Mouse (Mus musculus): Measurements from ENCODE around the gene Ptpn18. TPM values are rescaled to one million over a fixed set of nuclear protein-coding genes. Genes with fewer than 3 reads are reported as not detected.

The Ptpn18 gene
- total and polyA plus RNA-seq, 3 experiments: 39.1 to 73.3 TPM; not detected in 1

DNA sequence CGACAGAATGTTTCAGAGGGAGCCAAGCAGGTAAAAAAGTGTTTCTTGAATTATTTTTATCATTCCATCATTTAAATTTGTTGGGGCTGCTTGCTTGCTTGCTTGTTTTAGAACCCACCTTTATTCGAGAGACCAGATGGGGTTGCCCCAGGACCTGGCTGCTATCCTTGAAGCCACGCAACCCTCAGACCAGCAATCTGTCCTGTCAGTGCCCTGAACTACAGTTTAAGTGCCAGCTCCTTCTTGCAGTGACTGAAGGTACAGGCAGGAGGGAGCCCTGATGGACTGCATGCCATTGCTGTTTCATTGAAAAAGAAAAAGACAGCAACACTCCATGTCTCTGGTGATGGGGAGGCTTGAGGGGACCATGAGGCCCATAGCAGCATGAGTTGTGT lies 63.3 kb downstream of the Ptpn18 start:
- no peak for DNase-seq (ENCODE audit: low read depth, low spot score)
- Histone ChIP-seq H3K36me3 (ENCODE audit: control insufficient read depth in 1 of 2, insufficient read depth in 2 of 2, low read length in 2 of 2) (no peaks in the 10 kb centered on the region), H3K4me3 (ENCODE audit: control insufficient read depth in 1 of 2, insufficient read depth in 1 of 2, low read depth in 2 of 2, low read length in 2 of 2) (no peak overlapping the region), H3K27ac (ENCODE audit: control insufficient read depth, low read depth, low read length) (no peak overlapping the region), H3K27me3 (ENCODE audit: control insufficient read depth in 1 of 2, insufficient read depth in 2 of 2, low read length in 2 of 2) (peaks cover 0 to 6% of the 10 kb centered on the region in 2 experiments; a peak in 2 of 4 replicates), H3K4me1 (ENCODE audit: control insufficient read depth in 1 of 2, insufficient read depth in 2 of 2, low read length in 2 of 2) (no peaks in the 10 kb centered on the region), H3K9ac (ENCODE audit: control insufficient read depth, low read depth, low read length, poor library complexity, severe bottlenecking) (no peak overlapping the region), H3K79me2 (ENCODE audit: control insufficient read depth, insufficient read depth, low read length, poor library complexity) (no peaks in the 10 kb centered on the region), H3K9me3 (replicated peaks; ENCODE audit: insufficient read depth, low read length) (no peaks in the 10 kb centered on the region)
- no peak for TF ChIP-seq CHD1 (IDR thresholded peaks at IDR 0.05; ENCODE audit: low read depth, low read length)

DNA sequence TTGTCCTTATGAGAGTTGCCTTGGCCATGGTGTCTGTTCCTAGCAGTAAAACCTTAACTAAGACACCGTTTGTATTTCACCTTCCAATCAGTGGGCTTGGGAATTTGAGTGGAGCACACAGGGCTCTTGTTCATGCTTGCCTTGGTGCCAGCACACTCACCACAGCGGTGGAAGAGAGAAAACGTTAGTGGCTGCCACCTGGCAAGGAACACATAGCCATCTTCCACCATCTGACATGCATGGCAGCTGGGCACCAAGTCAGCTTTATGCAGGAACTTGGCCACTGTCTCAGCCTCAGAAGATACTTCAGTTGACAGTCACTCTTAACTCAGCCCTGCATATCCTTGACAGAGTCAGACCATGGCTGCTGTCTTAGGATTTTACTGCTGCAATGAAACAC lies 64.1 kb downstream of the Ptpn18 start:
- TF ChIP-seq NELFE (IDR thresholded peaks at IDR 0.05; ENCODE audit: low read depth, low read length) (no peak), NRF1 (IDR thresholded peaks at IDR 0.05; ENCODE audit: insufficient read depth, low read depth, low read length, poor library complexity, severe bottlenecking) (no peak), TAL1 (IDR thresholded peaks at IDR 0.05; ENCODE audit: low read length) (no peak), ZNF384 (IDR thresholded peaks at IDR 0.05; ENCODE audit: low read depth, low read length) (no peak), MAX (IDR thresholded peaks at IDR 0.05; ENCODE audit: low read length) (no peak), ETS1 (IDR thresholded peaks at IDR 0.05; ENCODE audit: low read depth, low read length) (no peak), EP300 (IDR thresholded peaks at IDR 0.05; ENCODE audit: low read depth in 1 of 2, low read length in 2 of 2) (no peak), MYB (IDR thresholded peaks at IDR 0.05; ENCODE audit: low read depth, low read length) (no peak), RCOR1 (IDR thresholded peaks at IDR 0.05; ENCODE audit: low read depth, low read length) (no peak), CHD1 (IDR thresholded peaks at IDR 0.05; ENCODE audit: low read depth, low read length) (no peak), TCF12 (IDR thresholded peaks at IDR 0.05; ENCODE audit: low read depth, low read length) (no peak)
- Histone ChIP-seq H3K27me3 (ENCODE audit: control insufficient read depth in 1 of 2, insufficient read depth in 2 of 2, low read length in 2 of 2) (peaks cover 0 to 6% of the 10 kb centered on the region in 2 experiments; a peak in 2 of 4 replicates), H3K9ac (ENCODE audit: control insufficient read depth, low read depth, low read length, poor library complexity, severe bottlenecking) (no peak overlapping the region), H3K4me3 (ENCODE audit: control insufficient read depth in 1 of 2, insufficient read depth in 1 of 2, low read depth in 2 of 2, low read length in 2 of 2) (no peak overlapping the region), H3K79me2 (ENCODE audit: control insufficient read depth, insufficient read depth, low read length, poor library complexity) (no peaks in the 10 kb centered on the region), H3K9me3 (replicated peaks; ENCODE audit: insufficient read depth, low read length) (no peaks in the 10 kb centered on the region), H3K36me3 (ENCODE audit: control insufficient read depth in 1 of 2, insufficient read depth in 2 of 2, low read length in 2 of 2) (no peaks in the 10 kb centered on the region), H3K27ac (ENCODE audit: control insufficient read depth, low read depth, low read length) (no peak overlapping the region), H3K4me1 (ENCODE audit: control insufficient read depth in 1 of 2, insufficient read depth in 2 of 2, low read length in 2 of 2) (no peaks in the 10 kb centered on the region)
- no peak for DNase-seq (ENCODE audit: low read depth, low spot score)

Other genes starting within 250 kb of the Ptpn18 start
- 60.9 and 63.4 TPM in 2 replicates for gene Ccdc115, start 20.1 kb upstream of the Ptpn18 start, total RNA-seq (2012; rRNA removed)
- gene Ccdc115, start 20.1 kb upstream of the Ptpn18 start, polyA plus RNA-seq (2012; ENCODE audit: insufficient read depth in 1 of 2, insufficient read length in 2 of 2, low read depth in 1 of 2, low replicate concordance in 2 of 2, missing spikeins in 1 of 2): 10 to 100 TPM in 1 of 2 experiments, not detected in 1; 78.7 TPM
- gene Imp4, start 19.9 kb upstream of the Ptpn18 start, total RNA-seq (2012; rRNA removed): 125 and 137 TPM in 2 replicates
- gene Imp4, start 19.9 kb upstream of the Ptpn18 start, polyA plus RNA-seq (2012; ENCODE audit: insufficient read depth in 1 of 2, insufficient read length in 2 of 2, low read depth in 1 of 2, low replicate concordance in 2 of 2, missing spikeins in 1 of 2): 100 to 1,000 TPM in 1 of 2 experiments, 10 to 100 TPM in 1; 57.8 to 204 TPM
- gene Prss39, start 38.6 kb downstream of the Ptpn18 start, total RNA-seq (2012; rRNA removed): not detected in 2 replicates
- gene Prss39, start 38.6 kb downstream of the Ptpn18 start, polyA plus RNA-seq (2012; ENCODE audit: insufficient read depth in 1 of 2, insufficient read length in 2 of 2, low read depth in 1 of 2, low replicate concordance in 2 of 2, missing spikeins in 1 of 2): under 1 TPM in 1 of 2 experiments, not detected in 1; 0.06 TPM
- not detected in 2 replicates for gene Cfc1, start 75.9 kb downstream of the Ptpn18 start, total RNA-seq (2012; rRNA removed)
- gene Cfc1, start 75.9 kb downstream of the Ptpn18 start, polyA plus RNA-seq (2012; ENCODE audit: insufficient read depth in 1 of 2, insufficient read length in 2 of 2, low read depth in 1 of 2, low replicate concordance in 2 of 2, missing spikeins in 1 of 2): not detected
- not detected in 2 replicates for gene Prss40, start 101.2 kb downstream of the Ptpn18 start, total RNA-seq (2012; rRNA removed)
- not detected for gene Prss40, start 101.2 kb downstream of the Ptpn18 start, polyA plus RNA-seq (2012; ENCODE audit: insufficient read depth in 1 of 2, insufficient read length in 2 of 2, low read depth in 1 of 2, low replicate concordance in 2 of 2, missing spikeins in 1 of 2)
- gene Amer3, start 119.9 kb downstream of the Ptpn18 start, total RNA-seq (2012; rRNA removed): not detected in 2 replicates
- gene Amer3, start 119.9 kb downstream of the Ptpn18 start, polyA plus RNA-seq (2012; ENCODE audit: insufficient read depth in 1 of 2, insufficient read length in 2 of 2, low read depth in 1 of 2, low replicate concordance in 2 of 2, missing spikeins in 1 of 2): not detected